Mouse (Mus musculus) olfactory bulb, adult 2 months (tissue): ENCODE results near the gene Ift20. TPM values are rescaled to one million over a fixed set of nuclear protein-coding genes. Genes with fewer than 3 reads are reported as not detected.
A peak's percentile ranks its signal among the peaks of the same experiment; 100 is the strongest.

Experiments
- H3K27ac ChIP-seq: fragments of 200-500 bp; 2 replicates; pipeline ENCODE4 v1.5.1; 2012; ENCODE audit warnings: low read depth, low read length; ENCODE audit not compliant: insufficient read depth
- H3K4me1 ChIP-seq: fragments of 200-500 bp; 2 replicates; pipeline ENCODE4 v1.6.1; 2012; ENCODE audit warnings: low read length; ENCODE audit not compliant: control insufficient read depth, insufficient read depth
- H3K4me3 ChIP-seq: fragments of 200-500 bp; 2 replicates; pipeline ENCODE4 v1.5.1; 2012; ENCODE audit warnings: mild to moderate bottlenecking, low read depth, low read length, moderate library complexity; ENCODE audit not compliant: insufficient read depth
- CTCF ChIP-seq: fragments of 200-500 bp; IDR thresholded peaks from 2 replicates; pipeline ENCODE4 v1.5.1; 2012; ENCODE audit warnings: low read depth, mild to moderate bottlenecking, low read length, moderate library complexity; ENCODE audit not compliant: insufficient read depth
- POLR2A ChIP-seq: fragments of 200-500 bp; IDR thresholded peaks from 2 replicates; pipeline ENCODE4 v1.6.1; 2012; ENCODE audit warnings: mild to moderate bottlenecking, low read depth, low read length, moderate library complexity; ENCODE audit not compliant: insufficient read depth
- WGBS: fragments of 180-500 bp; shearing (Covaris S2); methylation state at CpG from one replicate; pipeline ENCODE4 v1.1.7; 2018; 5-methylcytosine and 5-hydroxymethylcytosine counted together
- polyA plus RNA-seq: library from polyadenylated mRNA; stranded (reverse); fragments of >200 nt; gene quantifications from 2 replicates; pipeline ENCODE4 v1.2.4, GENCODE M21; 2012; ENCODE audit warnings: low replicate concordance; ENCODE audit not compliant: missing spikeins, insufficient read depth, insufficient read length

Gene Ift20
- polyA plus RNA-seq, 1 experiment: not detected

DNA sequence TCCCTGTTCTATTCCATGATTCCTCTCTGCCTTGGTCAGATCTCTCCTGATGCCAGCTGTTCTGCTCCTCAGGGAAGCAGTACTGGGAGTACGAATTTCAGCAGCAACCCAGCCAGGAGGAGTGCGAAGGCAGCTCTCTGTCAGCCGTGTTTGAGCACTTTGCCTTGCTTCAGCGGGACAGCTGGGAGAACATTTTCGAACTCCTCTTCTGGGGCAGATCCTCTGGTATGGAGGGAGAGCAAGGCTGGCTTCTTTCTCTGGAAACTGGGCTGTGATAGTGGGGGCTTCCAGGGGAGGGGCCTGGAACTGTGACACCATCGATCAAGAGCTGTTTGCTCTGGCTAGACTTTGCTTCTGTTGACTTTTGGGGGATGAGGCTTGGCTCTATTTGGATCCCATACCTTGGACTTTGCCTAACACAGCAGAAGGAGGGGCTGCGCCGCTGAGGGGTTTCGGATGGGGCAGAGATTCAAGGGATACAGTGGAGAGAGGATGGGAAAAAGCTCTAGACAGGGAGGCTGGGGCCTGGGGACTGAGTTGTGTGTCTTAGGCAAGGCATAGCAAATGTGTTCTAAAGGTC is 35.4 kb upstream of the Ift20 start:
- TF ChIP-seq POLR2A: no peak
- no peak for TF ChIP-seq CTCF
- 75% methylated on average over 9 of the region's 9 CpGs for WGBS
- Histone ChIP-seq H3K4me3 (peak overlapping the region; percentile 8; the same call in 1 of the 2 replicates), H3K27ac (no peak overlapping the region), H3K4me1 (peaks cover 2% of the 10 kb centered on the region)

DNA sequence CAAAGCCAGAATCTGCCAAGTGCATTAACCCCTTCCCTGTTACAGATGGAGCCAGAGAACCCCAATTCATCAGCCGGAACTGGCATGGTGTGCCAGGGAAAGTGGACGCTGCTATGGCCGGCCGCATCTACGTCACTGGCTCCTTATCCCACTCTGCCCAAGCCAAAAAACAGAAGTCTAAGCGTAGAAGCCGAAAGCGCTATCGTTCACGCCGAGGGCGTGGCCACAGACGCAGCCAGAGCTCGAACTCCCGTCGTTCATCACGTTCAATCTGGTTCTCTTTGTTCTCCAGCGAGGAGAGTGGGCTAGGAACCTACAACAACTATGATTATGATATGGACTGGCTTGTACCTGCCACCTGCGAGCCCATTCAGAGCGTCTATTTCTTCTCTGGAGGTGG is 34.6 kb upstream of the Ift20 start:
- WGBS: 80% methylated on average over 20 of the region's 20 CpGs
- Histone ChIP-seq H3K27ac (no peak overlapping the region), H3K4me1 (no peaks in the 10 kb centered on the region), H3K4me3 (no peak overlapping the region)
- TF ChIP-seq CTCF (no peak), POLR2A (no peak)

DNA sequence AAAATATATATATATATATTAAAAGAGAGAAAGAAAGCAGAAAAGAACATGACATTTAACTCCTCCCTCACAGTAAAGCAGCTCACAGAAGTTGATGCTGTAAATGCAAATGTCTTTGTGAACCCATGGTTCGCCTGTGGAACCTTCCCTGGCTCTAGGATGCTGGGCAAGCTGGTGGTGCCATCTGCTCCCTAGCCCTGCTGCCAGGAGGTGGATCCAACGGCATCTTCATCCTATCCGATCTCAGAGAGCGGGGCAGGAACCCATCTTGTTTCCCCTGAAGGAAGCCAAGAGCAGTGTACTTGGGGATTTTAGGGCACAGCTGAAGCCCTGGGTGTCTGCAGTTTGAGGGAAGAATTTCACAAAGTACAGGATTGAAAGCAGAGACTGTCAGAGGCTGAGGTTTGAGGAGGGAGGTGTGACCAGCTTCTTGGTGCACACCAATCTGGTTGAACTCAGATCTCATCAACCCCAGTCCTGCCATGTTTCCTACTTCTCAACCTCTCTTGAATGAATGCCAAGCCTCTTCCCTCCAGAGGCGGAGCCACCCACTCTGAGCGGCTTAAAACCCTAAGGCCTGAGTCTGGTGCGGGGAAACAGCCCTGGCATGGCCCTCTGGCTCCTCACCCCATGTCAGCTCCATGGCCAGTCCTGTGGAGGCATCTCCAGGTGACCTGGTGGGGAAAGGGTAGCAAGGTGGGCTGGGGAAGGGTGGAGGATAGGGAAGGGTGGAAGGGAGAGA is 33.1 kb upstream of the Ift20 start, which contains the start of gene Sebox:
Gene Sebox, plus strand, starts transcription at position 539 of the 742 bp plus-strand sequence.
- WGBS: 59% methylated on average over 7 of the region's 7 CpGs
- no peak within 1 kb of the TSS for H3K4me3 ChIP-seq
- H3K4me1 ChIP-seq: no peaks in the 10 kb centered on the region
- TF ChIP-seq POLR2A (no peak), CTCF (no peak)
- no peak within 1 kb of the TSS for H3K27ac ChIP-seq

DNA sequence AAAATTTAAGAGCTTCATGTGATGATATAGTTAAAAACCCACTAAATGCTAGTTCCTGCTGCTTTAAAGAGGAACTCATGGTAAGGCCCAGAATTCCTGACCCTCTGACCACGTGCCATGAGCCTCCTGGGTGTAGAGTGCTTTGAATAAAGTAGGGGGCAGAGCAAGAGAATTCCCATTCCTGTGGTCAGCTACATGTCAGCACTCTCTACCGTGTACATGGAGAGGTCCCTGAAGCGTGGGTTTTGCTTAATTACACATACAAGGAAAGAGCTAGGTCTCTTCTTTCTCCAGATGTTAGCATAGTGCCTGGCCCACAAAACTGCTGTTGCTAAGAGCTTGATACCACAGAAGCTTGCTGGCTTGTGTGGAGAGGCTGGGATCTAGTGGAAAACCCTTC is 30.7 kb upstream of the Ift20 start:
- Histone ChIP-seq H3K27ac (no peak overlapping the region), H3K4me3 (no peak overlapping the region), H3K4me1 (no peaks in the 10 kb centered on the region)
- no peak for TF ChIP-seq CTCF
- no peak for TF ChIP-seq POLR2A
- 78% methylated on average over 3 of the region's 3 CpGs for WGBS

DNA sequence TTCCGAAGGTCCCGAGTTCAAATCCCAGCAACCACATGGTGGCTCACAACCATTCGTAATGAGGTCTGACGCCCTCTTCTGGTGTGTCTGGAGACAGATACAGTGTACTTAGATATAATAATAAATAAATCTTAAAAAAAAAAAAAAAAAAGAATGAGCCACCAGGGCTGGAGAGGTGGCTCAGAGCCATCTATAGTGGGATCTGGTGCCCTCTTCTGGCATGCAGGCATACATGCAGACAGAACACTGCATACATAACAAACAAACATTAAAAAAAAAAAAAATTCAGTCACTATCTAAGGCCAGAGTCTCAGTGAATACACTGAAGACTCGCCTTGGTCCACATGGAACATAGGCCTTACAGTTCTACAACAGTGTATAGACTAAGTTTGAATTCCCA is 27.0 kb upstream of the Ift20 start:
- WGBS: 80% methylated on average over 5 of the region's 5 CpGs
- no peak for TF ChIP-seq POLR2A
- TF ChIP-seq CTCF: no peak
- no peak overlapping the region for H3K27ac ChIP-seq
- H3K4me1 ChIP-seq: no peaks in the 10 kb centered on the region
- H3K4me3 ChIP-seq: no peak overlapping the region

DNA sequence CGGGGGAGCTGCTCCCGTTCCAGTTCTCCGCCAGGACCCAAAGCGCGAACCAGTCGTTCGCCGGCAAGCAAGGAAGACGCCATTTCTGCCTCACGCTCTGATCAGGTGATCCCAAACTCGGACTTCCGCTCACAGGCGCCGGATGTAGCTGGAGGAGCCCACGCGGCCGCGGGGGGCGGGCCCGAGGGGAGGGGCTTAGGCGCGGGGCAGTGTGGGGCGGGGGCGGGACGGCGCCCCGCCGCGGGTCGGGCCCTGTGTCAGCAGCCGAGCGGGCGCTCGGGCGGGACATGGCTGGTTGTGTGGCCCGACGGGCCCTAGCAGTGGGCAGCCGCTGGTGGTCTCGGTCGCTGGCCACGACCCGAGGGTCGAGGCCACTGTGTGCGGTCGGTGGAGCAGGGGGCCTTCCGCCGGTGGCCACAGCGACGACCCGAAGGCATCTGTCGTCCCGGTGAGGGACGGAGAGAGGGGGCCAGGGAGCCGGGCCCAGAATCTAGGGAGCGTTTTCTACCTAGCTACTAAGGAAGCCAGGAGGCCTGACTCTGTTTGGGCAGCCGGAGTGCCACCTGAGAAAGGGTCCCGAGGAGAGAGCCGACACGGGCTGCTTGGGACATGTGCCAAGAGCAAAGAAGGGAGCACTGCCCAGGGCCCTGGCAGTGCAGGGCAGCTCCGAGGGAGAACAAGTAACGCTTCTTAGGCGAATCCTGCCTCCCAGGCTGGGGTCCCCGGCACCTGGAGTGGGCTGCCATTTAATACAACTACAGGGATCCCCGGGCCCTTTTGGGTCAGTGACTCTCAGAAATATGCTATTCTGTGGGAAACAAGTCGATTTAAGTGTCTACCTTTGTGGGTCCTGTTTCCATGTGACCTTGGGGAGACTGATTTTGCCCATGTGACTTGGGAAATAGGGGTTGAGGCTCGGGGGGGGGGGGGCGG is 23.9 kb upstream of the Ift20 start, which contains the start of the genes Tmem199 and Poldip2:
Gene Tmem199, minus strand, starts transcription at position 148 of the 933 bp plus-strand sequence.
Gene Poldip2, plus strand, starts transcription at position 169 of the 933 bp plus-strand sequence.
- Histone ChIP-seq H3K27ac (peak within 1 kb of the TSS; percentile 90), H3K4me3 (peak within 1 kb of the TSS; percentile 100), H3K4me1 (no peaks in the 10 kb centered on the region)
- TF ChIP-seq CTCF (no peak), POLR2A (peak; percentile 92)
- under 1% methylated on average over 61 of the region's 67 CpGs for WGBS

DNA sequence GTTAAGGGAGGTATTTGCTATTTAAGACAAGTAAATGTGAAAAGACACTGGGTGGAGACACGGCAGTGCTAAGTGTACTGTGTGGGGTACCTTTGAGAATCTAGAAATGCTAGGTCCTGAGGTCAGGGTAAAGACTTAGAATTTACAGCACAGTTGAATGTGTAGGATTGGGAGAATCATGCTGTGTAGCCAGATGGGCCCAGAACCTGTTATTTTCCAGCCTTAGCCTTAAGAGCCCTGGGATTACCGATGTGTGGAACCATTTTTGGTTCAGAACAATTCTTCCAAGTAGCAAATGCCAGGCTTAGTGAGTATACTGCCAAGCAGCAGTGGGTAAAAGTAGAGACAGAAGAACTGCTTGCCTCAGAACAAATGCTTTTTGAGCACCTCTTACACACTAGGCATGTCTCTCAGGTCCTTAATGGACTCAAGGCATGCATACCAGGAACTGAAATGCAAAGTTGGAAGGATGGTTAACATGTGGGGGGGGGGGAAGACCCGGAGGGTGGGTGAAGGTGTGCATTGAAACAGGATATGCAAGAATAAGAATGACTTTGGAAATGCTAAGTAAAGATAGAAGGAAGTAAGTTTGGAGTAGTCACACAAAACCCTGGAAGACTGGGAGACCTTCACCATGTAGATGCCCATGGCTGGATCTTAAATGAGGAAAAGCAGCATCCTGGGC is 22.9 kb upstream of the Ift20 start:
- TF ChIP-seq CTCF (no peak), POLR2A (no peak)
- Histone ChIP-seq H3K4me3 (no peak overlapping the region), H3K27ac (no peak overlapping the region), H3K4me1 (no peaks in the 10 kb centered on the region)
- 43% methylated on average over 3 of the region's 3 CpGs for WGBS

DNA sequence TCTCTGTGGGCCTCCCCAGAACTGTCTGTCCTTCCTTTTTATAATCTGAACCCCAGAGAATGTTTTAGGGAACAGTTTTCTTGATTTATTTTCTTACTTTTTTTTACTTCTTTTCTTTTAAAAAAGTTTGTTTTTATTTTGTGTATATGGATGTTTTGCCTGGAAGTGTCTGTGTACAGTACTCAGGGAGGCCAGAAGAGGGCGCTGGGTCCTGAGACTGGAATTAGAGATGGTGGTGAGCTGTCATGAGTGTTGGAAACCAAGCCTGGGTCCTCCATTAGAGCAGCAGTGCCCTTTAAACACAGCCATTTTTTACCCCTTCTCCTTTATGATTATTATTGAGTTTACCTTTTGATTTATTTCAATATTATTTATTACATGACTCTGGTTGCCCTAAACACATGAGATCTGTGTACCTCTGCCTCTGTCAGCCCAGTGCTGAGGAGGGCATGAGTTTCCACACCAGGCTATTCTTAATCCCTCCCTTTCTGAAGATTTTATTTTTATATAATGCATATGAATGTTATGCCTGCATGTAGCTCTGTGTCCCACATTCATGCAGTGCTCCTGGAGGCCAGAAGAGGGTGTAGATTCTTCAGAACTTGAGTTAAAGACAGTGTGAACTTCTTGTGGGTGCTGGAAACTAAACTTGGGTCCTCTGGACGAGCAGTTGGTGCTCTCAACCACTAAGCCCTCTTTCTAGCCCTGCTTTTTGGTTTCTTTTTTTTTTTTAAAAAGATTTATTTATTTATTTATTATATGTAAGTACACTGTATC is 20.4 kb upstream of the Ift20 start:
- TF ChIP-seq POLR2A: no peak
- TF ChIP-seq CTCF: no peak
- no peaks in the 10 kb centered on the region for H3K4me1 ChIP-seq
- WGBS: 67% methylated on average over 2 of the region's 2 CpGs
- no peak overlapping the region for H3K4me3 ChIP-seq
- H3K27ac ChIP-seq: no peak overlapping the region
